Mouse (Mus musculus) cerebellum, adult 11 months (tissue): ENCODE data around the gene Ska3.

Experiments
- DNase-seq: peaks from one replicate; pipeline ENCODE4 v3.0.0; 2022

Gene Ska3

GRCm38 (mm10) chr14:57791171-57791570, 34.8 kb downstream of the Ska3 start:
- no peak for DNase-seq

GRCm38 (mm10) chr14:57789759-57790158, 36.2 kb downstream of the Ska3 start:
- no peak for DNase-seq

GRCm38 (mm10) chr14:57789311-57789710, 36.7 kb downstream of the Ska3 start:
- no peak for DNase-seq

GRCm38 (mm10) chr14:57787406-57787805, 38.6 kb downstream of the Ska3 start:
- no peak for DNase-seq

GRCm38 (mm10) chr14:57772157-57772815, 53.7 kb downstream of the Ska3 start:
- no peak for DNase-seq

GRCm38 (mm10) chr14:57769102-57769501, 56.9 kb downstream of the Ska3 start:
- no peak for DNase-seq

GRCm38 (mm10) chr14:57760447-57761412, 65.3 kb downstream of the Ska3 start:
- no peak for DNase-seq

GRCm38 (mm10) chr14:57758237-57758636, 67.7 kb downstream of the Ska3 start, which contains the start of gene Lats2:
Gene Lats2, minus strand, starts transcription at chr14:57758388.
- no peak for DNase-seq
